Mouse (Mus musculus): Measurements from ENCODE around the gene Slc25a26.

DNA sequence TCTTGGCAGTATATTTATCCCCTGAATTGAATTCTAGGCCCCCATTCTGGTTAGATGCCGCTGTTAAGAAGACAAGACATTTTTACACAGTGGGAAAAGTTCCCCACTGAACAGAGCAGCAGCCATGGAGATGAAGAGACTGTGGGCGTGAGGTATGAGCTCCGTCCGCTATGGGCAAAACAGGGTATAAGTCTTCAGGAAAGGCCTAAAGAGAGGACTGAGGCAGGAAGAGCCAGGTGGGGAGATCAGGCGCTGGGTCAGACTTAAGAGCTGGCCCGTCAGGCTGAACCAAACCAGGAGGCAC, 131.6 kb downstream of the Slc25a26 start:
- TF ChIP-seq CTCF (IDR thresholded peaks at IDR 0.05; ENCODE audit: low read depth) (no peak), EP300 (IDR thresholded peaks at IDR 0.05; ENCODE audit: low read depth) (no peak)

All from liver, embryonic 14.5 days (tissue).